Mouse (Mus musculus): ENCODE measurements around the gene Abhd4. TPM values are rescaled to one million over a fixed set of nuclear protein-coding genes. Genes with fewer than 3 reads are reported as not detected.

The Abhd4 gene
- total RNA-seq (2015): 34.6 and 44.2 TPM in 2 replicates
- 20.4 and 33.1 TPM in 2 replicates for total RNA-seq (2017)

GRCm38 (mm10) chr14:54253741-54254291 is at the start of gene Abhd4, which contains the start of gene Dad1:
Abhd4 (plus strand) TSS chr14:54254188.
Dad1 (minus strand) TSS chr14:54254104.
- ATAC-seq (replicated peaks; ENCODE audit: poor library complexity): peak; percentile 95

DNA sequence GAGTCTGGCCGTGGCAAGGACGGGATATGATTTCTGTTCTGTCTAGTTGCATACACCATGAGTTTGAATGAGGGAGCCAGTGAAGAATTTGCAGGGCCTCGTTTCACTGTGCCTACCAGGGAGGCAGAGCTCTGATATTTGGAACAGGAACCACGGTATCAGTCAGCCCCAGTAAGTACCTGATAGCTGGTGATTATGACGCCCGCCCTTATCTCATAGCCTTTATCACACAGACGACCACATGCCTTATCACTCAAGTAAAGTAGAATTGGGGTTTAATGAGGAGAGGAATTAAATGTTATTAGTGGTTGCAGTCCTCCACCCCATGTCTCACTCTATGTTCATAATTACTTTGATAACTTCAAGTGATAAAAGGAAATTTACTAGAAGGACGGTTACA is 49.7 kb upstream of the Abhd4 start:
- ATAC-seq (replicated peaks; ENCODE audit: poor library complexity): peak; percentile 92

DNA sequence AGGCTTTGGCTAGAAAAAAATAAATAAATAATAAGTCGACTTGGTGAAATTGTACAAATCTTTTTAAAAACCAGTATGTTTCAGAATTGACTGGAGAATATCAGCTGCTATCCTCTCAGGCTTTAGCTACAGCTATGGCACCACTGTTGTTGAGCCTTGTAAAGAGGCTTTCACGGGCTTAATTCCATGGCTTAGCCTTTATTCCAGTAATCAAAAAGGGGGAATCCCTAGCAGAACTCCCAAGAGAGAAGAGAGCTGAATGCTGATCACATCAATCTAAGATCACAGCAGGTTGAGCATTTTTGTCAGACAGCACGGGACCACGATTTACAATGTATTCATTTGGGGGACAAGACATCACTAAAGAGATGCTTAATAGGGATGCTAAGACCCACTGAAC is 49.2 kb upstream of the Abhd4 start:
- no peak for ATAC-seq (replicated peaks; ENCODE audit: poor library complexity)

DNA sequence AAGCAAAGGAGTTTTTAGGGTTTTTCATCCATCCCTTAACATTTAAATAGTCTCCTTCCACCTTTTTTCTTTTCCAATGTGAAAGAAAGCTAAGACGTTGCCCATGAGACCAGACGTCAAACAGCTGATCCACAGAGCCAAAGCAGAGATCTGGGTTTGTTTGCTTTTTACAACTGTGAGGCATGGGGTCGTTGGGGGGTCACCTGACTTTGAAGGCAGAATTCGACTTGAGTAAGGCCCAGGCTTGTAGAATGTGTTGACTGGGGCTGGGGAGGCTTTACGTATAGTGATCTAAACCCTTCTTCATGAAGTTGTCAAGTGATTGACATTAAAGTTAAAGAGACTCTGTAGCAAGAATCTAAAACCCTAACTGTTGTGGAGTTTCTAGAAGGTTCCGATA is 48.1 kb upstream of the Abhd4 start:
- ATAC-seq (replicated peaks; ENCODE audit: poor library complexity): no peak

GRCm38 (mm10) chr14:54206309-54206708 is 47.7 kb upstream of the Abhd4 start:
- no peak for ATAC-seq (replicated peaks; ENCODE audit: poor library complexity)

DNA sequence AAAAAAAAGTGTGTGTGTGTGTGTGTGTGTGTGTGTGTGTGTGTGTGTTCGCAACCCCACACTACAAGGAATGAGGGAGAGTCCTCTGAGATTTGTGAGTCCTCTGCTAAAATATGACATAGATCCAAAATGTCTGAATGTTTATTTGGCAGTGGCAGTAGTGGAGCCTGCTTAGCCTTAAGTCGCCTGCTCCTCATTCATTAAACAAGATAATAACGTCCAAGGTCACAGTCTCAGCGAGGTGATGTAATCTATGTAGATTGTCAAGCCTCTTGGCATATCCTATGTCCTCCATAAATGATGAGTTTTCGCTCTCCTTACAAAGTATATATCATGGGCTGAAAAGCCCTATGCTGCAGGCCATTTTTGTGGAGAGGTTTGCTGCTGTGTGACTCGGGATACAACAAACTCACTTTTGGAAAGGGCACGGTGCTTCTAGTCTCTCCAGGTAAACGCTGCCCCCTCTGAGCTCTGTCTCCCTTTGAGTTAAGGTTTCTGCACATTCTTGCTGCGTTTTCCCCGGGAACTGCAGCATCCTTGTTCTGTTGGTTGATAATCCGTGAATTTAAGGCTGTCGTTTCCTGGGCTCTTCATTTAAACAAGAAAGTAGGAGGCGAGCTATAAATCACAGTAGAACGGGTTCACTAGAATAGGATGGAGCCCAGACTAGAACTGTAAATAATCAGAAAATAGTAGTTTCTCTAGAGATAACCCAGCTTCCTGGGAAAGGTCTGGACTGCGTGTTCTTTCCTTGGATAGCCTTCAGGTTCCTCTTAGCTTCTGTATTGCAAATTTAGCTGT is 47.0 kb upstream of the Abhd4 start:
- no peak for ATAC-seq (replicated peaks; ENCODE audit: poor library complexity)

DNA sequence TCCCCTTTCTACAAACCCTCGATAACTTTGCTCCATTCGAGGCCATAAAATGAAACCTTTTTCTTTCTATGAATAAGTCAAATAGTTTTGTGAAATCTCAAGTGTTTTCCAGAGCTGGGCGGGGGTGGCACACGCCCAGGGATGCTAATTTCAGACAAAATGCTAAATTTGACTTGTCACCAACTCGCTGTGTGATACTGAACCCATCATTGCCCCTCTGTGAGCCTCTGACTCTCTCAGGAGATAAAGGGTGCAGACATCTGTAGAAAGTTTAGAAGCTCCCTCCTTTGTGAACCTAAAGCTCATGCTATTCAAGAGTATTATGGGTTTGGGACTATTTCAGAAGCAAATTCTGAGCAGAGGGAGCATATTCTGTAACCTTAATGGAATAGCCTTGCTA is 46.1 kb upstream of the Abhd4 start:
- ATAC-seq (replicated peaks; ENCODE audit: poor library complexity): no peak

DNA sequence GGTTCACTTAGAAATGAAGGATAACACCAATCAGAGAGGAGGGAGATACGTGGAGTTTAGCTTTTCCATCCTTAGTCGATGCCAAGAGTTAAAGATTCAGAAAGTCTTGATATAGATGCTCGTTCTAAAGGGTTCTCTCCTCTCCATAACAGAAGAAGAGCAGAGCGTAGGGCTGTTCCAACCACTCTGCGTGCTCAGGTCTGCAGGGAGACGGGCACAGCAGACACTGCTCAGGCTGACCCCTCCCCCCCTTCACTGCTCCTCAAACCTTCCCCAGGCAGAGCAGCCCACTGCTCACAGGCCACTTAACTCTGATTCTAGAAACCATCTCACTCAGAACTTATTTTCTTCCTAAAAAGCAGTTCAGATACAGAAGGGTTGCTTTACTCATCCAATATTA is 45.2 kb upstream of the Abhd4 start:
- ATAC-seq (replicated peaks; ENCODE audit: poor library complexity): no peak

GRCm38 (mm10) chr14:54209932-54210331 is 44.1 kb upstream of the Abhd4 start:
- no peak for ATAC-seq (replicated peaks; ENCODE audit: poor library complexity)

GRCm38 (mm10) chr14:54210401-54210800 is 43.6 kb upstream of the Abhd4 start:
- ATAC-seq (replicated peaks; ENCODE audit: poor library complexity): no peak

GRCm38 (mm10) chr14:54211199-54211598 is 42.8 kb upstream of the Abhd4 start:
- ATAC-seq (replicated peaks; ENCODE audit: poor library complexity): no peak

GRCm38 (mm10) chr14:54211755-54212154 is 42.2 kb upstream of the Abhd4 start:
- no peak for ATAC-seq (replicated peaks; ENCODE audit: poor library complexity)

DNA sequence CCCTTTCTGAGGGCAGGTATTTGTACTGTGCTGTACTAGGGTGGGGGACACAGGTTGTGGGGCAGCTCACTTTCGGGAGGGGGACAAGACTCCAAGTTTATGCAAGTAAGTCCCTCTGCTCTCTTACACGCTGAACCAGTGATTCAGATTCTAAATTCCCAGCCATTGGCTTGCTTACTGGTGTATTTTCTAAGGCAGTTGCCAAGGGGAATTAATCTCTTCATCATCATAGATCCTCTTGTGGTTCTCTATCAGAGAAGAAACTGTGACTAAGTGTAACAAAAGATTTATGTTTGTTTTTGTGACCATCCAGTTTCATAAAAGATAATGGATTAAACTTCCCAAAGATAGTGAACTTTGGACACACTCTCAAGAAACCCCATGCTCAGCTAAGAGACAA is 40.3 kb upstream of the Abhd4 start:
- no peak for ATAC-seq (replicated peaks; ENCODE audit: poor library complexity)

DNA sequence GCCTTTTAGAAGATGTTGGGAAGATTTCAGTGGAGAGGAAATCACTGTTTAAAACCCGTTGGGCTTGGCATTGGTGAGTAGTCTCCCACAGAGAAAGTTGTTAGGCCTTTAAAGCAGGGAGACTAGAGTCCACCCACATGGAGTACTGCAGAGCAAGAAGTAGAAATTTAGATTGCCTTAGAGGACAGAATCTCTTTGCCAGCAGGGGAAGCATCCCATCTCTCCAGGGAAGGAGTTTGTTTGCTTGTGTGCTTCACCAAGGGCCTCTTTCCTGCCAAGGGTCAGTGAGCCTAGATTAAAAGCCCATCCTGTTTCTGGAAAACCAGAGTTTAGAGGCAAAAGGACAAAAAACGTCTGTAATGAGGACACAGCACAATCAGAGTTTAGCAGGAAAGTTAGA is 39.5 kb upstream of the Abhd4 start:
- no peak for ATAC-seq (replicated peaks; ENCODE audit: poor library complexity)

DNA sequence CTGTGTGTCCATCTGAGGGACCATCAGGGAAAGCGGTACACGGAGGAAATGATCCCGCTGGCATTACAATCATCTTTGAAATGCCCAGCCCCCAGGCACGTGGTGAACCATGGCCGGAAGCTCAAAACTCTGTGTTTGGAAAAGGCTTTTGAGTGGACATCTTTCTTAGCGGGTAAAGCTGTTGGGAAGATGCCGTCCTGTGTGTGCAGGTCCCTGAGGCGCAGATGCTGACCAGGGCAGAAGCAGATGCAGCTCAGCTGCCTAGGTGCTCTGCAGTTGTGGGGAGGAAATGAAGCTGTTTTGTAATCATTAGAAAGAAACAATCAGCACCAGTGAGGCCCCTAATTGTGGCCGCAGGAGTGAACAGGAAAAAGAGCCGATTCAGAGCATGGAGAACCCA is 39.1 kb upstream of the Abhd4 start:
- no peak for ATAC-seq (replicated peaks; ENCODE audit: poor library complexity)

GRCm38 (mm10) chr14:54216126-54216525 is 37.9 kb upstream of the Abhd4 start:
- ATAC-seq (replicated peaks; ENCODE audit: poor library complexity): no peak

DNA sequence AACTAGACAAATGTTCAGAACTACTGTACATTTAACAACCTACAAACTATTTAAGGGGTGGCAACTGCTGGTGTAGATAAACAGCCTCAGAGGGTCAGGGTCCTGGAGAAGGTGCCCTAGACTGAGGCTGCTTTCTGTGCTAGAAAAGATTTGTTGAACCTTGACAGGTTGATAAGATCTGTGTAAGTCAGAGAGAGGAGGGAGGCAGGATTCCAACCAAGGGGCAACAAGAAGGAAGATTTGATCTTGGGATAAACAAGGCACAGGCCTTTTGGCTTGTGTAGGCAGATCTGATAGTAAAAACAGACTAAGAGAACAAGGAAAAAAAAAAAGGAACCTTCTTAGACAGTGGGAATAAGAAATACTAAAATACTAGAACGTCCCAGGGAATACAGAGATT is 35.8 kb upstream of the Abhd4 start:
- no peak for ATAC-seq (replicated peaks; ENCODE audit: poor library complexity)

- ATAC-seq (replicated peaks; ENCODE audit: poor library complexity): no peak
Observed at GRCm38 (mm10) chr14:54218721-54219120, 35.3 kb upstream of the Abhd4 start.

DNA sequence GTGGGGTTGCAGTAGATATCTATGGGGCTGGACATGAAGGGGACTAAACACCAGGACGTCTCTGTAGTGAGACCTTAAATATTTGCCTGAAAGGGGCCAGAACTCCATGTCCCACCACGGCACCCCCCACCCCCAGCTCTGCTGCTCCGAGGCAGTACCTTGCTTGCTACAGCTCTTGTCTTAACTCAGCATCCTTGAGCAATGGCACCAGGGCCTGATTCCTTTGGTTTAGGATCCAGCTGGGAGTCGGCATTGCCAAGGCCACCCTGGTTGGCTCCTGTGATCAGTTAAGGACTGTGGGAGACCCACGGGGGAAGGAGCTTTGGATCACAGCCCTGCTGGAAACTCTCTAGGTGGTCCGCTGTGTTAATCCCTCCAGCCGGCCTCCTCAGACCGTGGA is 34.7 kb upstream of the Abhd4 start:
- no peak for ATAC-seq (replicated peaks; ENCODE audit: poor library complexity)

GRCm38 (mm10) chr14:54219849-54220248 is 34.1 kb upstream of the Abhd4 start:
- no peak for ATAC-seq (replicated peaks; ENCODE audit: poor library complexity)

DNA sequence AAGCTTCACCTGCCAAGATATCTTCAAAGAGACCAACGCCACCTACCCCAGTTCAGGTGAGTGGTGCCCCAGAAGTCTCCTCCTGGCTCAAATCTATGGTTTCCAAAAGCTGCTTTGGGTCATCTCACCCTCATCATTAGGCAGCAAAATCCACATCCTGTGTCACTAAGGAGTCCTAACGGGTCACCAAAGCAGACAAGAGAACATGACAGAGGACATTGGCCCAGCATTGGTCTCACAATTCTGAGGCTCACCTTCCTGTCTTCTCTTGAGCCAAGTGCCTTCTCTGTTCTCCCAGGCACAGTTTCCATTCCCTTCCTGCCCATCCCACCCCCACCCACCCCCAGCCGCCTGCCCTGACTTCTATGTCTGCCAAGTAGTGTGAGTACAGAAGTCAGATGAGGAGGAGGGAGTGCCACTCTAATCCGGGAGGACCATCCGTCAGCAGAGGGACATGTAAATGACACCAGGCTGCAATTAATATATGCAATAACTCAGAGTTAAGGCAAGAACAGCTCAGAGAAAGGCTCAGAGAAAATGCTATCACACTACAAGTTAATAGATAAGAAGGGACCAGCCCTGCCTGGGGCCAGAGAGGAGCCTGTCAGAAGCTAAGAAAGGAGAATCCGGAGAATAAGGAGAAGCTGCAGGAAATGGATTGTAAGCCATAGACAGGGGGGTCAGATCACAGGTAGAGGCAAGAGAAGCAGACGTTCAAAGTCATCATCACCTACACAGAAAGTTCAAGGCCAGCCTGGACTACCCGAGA is 33.1 kb upstream of the Abhd4 start:
- ATAC-seq (replicated peaks; ENCODE audit: poor library complexity): no peak

DNA sequence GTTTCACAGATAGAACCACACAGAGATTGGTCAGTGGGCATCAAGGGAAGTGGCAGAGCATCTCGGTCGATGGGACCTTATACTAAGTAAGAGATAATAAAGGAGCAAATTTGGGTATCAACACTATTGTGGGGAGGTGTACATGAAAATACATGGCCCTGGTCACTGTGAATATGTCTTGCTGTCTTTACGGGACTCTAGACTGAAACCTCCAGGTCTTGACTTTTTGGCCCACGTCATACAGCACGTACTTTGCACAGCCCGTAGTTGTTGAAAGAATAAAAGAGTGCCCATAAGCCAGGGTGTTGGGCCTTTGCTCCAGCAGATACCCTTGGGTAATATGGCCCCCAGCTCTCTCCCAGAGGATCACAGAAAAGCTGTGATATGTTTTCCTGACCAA is 32.3 kb upstream of the Abhd4 start:
- no peak for ATAC-seq (replicated peaks; ENCODE audit: poor library complexity)
